Mouse (Mus musculus): ENCODE results near the gene Prpf4b.
"Not testable (repeated sequence)": the region's sequence is repeated elsewhere in the genome, so short reads cannot be mapped to it uniquely, and the experiment has no call there.

The Prpf4b gene

DNA sequence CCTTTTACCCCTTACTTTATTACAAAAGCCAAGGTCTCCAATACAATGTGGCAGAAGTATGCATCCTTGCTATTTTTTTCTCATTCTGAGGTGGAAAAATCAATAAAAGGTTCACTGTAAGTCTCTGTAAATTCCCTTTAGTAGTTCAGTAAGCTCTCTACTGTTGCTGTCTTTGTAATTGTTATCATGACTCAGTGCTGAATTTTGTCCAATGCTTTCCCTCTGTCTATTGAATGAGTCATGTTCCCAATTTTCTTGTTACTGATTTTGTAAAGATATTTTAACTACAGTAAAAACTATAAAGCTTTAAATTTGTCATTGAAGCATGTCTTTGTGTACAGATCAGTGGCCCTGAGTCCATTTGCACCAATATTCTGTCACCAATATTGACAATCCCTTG is 67.3 kb downstream of the Prpf4b start:
- no peak for DNase-seq

DNA sequence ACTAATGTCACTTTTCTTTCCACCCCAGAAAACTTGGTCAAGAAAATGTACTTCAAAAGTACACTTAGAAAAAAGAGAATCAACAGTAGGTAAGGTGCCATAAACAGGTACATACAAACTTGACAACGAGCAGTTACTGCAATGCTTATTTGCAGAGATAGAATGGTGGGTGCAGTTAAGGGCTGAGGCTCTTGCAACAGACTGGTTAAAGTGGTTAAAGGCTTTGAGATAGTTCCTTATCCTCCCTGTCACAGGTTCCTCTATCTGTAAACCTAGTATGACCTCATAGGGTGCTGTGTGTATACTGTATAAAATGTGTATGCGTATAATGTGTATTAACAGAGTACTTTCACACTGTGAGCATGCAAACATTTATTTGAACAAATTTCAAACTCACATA is 76.3 kb downstream of the Prpf4b start:
- DNase-seq, result not testable (repeated sequence)
